Mouse (Mus musculus): Measurements from ENCODE around the gene Serpinb1b. TPM values are rescaled to one million over a fixed set of nuclear protein-coding genes. Genes with fewer than 3 reads are reported as not detected.

Gene Serpinb1b
- polyA plus RNA-seq, 1 experiment from 2014 or later = 0.98 TPM

DNA sequence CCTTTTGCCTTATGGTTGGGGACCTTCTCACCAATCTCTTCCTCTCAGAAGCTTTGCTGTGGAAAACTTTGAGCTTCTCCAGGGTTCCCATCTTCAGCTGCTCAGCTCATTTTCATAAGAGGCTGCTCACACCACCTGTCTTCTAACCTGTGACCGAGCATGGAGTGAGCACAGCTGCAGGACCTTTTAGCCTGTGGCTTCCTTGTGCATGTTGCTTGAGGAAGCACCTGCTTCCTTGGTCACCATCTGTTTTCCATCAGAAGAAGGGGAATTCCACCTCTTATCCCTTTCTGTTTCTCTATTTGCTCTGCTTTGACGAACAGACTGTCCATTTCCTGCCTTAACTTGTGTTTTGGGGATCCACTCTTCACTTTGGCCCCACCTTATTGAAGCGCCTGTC, 34.7 kb downstream of the Serpinb1b start:
- Histone ChIP-seq H3K36me3 (replicated peaks) (no peaks in the 10 kb centered on the region), H3K27ac (no peak overlapping the region), H3K27me3 (no peaks in the 10 kb centered on the region), H3K9me3 (peaks cover 12% of the 10 kb centered on the region; the same call in 1 of the 2 replicates), H3K4me2 (no peak overlapping the region), H3K4me3 (replicated peaks) (no peak overlapping the region), H3K4me1 (no peaks in the 10 kb centered on the region), H3K9ac (no peak overlapping the region)
- no peak for ATAC-seq (ENCODE audit: low FRiP score)
- 70% methylated on average over 3 of the region's 3 CpGs for whole genome bisulfite sequencing

DNA sequence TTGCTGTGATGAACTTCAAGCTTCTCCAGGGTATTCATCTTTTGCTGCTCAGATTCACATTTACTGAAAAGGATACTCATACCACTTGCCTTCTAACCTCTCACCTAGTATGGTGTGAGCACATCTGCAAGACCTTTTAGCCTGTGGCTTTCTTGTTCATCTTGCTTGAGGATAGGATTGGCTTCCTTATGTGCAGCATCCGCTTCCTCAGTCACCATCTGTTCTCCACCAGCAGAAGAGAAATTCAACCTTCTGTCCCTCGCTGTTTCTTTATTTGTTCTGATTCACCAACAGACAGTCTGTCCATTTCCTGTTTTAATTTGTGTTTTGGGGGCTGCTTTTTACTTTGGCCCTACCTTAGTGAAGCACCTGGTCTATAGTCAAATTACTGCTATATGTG, 59.3 kb downstream of the Serpinb1b start:
- Histone ChIP-seq H3K36me3 (replicated peaks) (no peaks in the 10 kb centered on the region), H3K9ac (no peak overlapping the region), H3K4me3 (replicated peaks) (no peak overlapping the region), H3K4me1 (no peaks in the 10 kb centered on the region), H3K4me2 (no peak overlapping the region), H3K9me3 (0 out of 2 replicates have a peak, but pooled peaks cover 5% of the 10 kb centered on the region), H3K27ac (no peak overlapping the region), H3K27me3 (no peaks in the 10 kb centered on the region)
- 87% methylated on average over 2 of the region's 2 CpGs for WGBS
- no peak for ATAC-seq (ENCODE audit: low FRiP score)

DNA sequence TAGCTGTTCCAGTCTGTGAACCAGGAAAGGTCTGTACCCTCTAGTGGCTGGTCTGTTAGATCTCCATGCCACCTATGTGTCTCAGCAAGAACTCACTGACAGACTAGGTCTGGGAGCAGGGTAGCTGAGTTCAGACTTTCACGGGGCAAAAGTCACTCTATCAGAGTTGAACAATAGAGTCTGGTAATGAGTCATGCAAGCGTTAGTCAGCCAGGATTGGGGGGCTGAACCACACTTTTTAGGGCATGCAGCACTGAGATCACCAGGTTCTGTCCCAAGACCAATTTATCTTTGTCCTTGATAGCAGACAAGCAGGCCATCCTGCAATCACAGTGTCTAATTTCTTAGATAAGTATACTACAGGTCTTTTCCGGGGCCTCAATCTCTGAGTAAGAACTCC, 63.1 kb downstream of the Serpinb1b start:
- H3K27ac ChIP-seq = no peak overlapping the region
- no peak overlapping the region for H3K9ac ChIP-seq
- H3K4me1 ChIP-seq = no peaks in the 10 kb centered on the region
- peaks cover 4% of the 10 kb centered on the region; the same call in 1 of the 2 replicates for H3K9me3 ChIP-seq
- H3K36me3 ChIP-seq (replicated peaks) = no peaks in the 10 kb centered on the region
- no peaks in the 10 kb centered on the region for H3K27me3 ChIP-seq
- whole genome bisulfite sequencing = 74% methylated on average over 3 of the region's 3 CpGs
- no peak for ATAC-seq (ENCODE audit: low FRiP score)
- H3K4me2 ChIP-seq = no peak overlapping the region
- H3K4me3 ChIP-seq (replicated peaks) = no peak overlapping the region

Other genes starting within 250 kb of the Serpinb1b start
- gene Serpinb1a, start 227.4 kb upstream of the Serpinb1b start, polyA plus RNA-seq (2016; fragmentation: Nextera tagmentation; extraction: Ambion mirVana) = 0.33 and 0.51 TPM in 2 replicates
- gene Serpinb1c, start 180.4 kb upstream of the Serpinb1b start, polyA plus RNA-seq (2016; fragmentation: Nextera tagmentation; extraction: Ambion mirVana) = not detected in 2 replicates
- gene Serpinb6b, start 113.4 kb upstream of the Serpinb1b start, polyA plus RNA-seq (2016; fragmentation: Nextera tagmentation; extraction: Ambion mirVana) = 0.49 and 0.52 TPM in 2 replicates
- gene Serpinb9, start 75.3 kb upstream of the Serpinb1b start, polyA plus RNA-seq (2016; fragmentation: Nextera tagmentation; extraction: Ambion mirVana) = 0.26 and 0.63 TPM in 2 replicates
- 0.05 TPM in 1 of 2 replicates, not detected in the other for gene Serpinb9b, start 51.2 kb upstream of the Serpinb1b start, polyA plus RNA-seq (2016; fragmentation: Nextera tagmentation; extraction: Ambion mirVana)
- gene Serpinb9c, start 81.2 kb downstream of the Serpinb1b start, polyA plus RNA-seq (2016; fragmentation: Nextera tagmentation; extraction: Ambion mirVana) = not detected in 2 replicates
- gene Serpinb9d, start 114.4 kb downstream of the Serpinb1b start, polyA plus RNA-seq (2016; fragmentation: Nextera tagmentation; extraction: Ambion mirVana) = not detected in 2 replicates
- not detected in 2 replicates for gene Serpinb9e, start 171.0 kb downstream of the Serpinb1b start, polyA plus RNA-seq (2016; fragmentation: Nextera tagmentation; extraction: Ambion mirVana)
- not detected in 2 replicates for gene Serpinb9f, start 245.5 kb downstream of the Serpinb1b start, polyA plus RNA-seq (2016; fragmentation: Nextera tagmentation; extraction: Ambion mirVana)